In genomic region chr7:45679966-45680621, GRCm38 (mm10) we compare ENCODE assay signal across 11 mouse cellular contexts. TPM values are rescaled to one million over a fixed set of nuclear protein-coding genes. Genes with fewer than 3 reads are reported as not detected.
DNase-seq lines count a peak whose midpoint lies in the region; ATAC-seq and TF ChIP-seq lines count a peak whose summit lies in the region.
"Had no signal": no experiment of that assay in that cellular context is flagged by ENCODE, and none has a peak within 500 bp of the region (broad histone marks: within the 10 kb centered on the region; RNA-seq: fewer than 3 reads in every experiment).

No protein-coding gene starts in this region.

- no peak for DNase-seq in liver, embryonic 11.5 days (ENCODE audit: low spot score)
- peak; percentile 56 for DNase-seq in adrenal gland, postnatal 25 days
- DNase-seq in heart, postnatal 14 days: peak; percentile 57 to 60
- DNase-seq in lung, postnatal 36 days: peak; percentile 75
- no peak for DNase-seq in cerebellum, adult 11 months
- no peak for DNase-seq in spleen, adult 12 weeks (ENCODE audit: low spot score)
- DNase-seq in forebrain, postnatal 0 days: no peak

- H3K9me3 ChIP-seq in liver, embryonic 12.5 days (replicated peaks): no peaks in the 10 kb centered on the region
- no peaks in the 10 kb centered on the region for H3K9me3 ChIP-seq in liver, embryonic 11.5 days (ENCODE audit: control insufficient read depth, low read length)
- no peaks in the 10 kb centered on the region for H3K9me3 ChIP-seq in forebrain, postnatal 0 days (ENCODE audit: low read length)
- H3K9me3 ChIP-seq: liver, embryonic 15.5 days had no signal

- intact Hi-C loops in heart, postnatal 14 days (cut with DNase I): no loop called here

- no peak for TF ChIP-seq CTCF in forebrain, postnatal 0 days (IDR thresholded peaks at IDR 0.05; ENCODE audit: low read depth)

- 0 out of 2 replicates have a peak, but pooled peaks have one; percentile 24 for ATAC-seq in liver, embryonic 12.5 days
- ATAC-seq in liver, embryonic 11.5 days (replicated peaks; ENCODE audit: low FRiP score): no peak
- no peak for ATAC-seq in forebrain, postnatal 0 days
- ATAC-seq: inflammation-experienced regulatory T-cells, adult 6 months had no signal

- no peak overlapping the region for H3K4me2 ChIP-seq in liver, embryonic 12.5 days
- H3K4me2 ChIP-seq in liver, embryonic 11.5 days: no peak overlapping the region
- no peak overlapping the region for H3K4me2 ChIP-seq in forebrain, postnatal 0 days (ENCODE audit: low read depth)
- H3K4me2 ChIP-seq: liver, embryonic 15.5 days had no signal

- H3K36me3 ChIP-seq in liver, embryonic 12.5 days: no peaks in the 10 kb centered on the region
- H3K36me3 ChIP-seq in liver, embryonic 11.5 days (ENCODE audit: control insufficient read depth, insufficient read depth, low read length): no peaks in the 10 kb centered on the region
- no peaks in the 10 kb centered on the region; the same call in 1 of the 2 replicates for H3K36me3 ChIP-seq in forebrain, postnatal 0 days (ENCODE audit: insufficient read depth)
- H3K36me3 ChIP-seq: liver, embryonic 15.5 days had no signal

- H3K9ac ChIP-seq in liver, embryonic 12.5 days: no peak overlapping the region
- no peak overlapping the region for H3K9ac ChIP-seq in liver, embryonic 11.5 days (ENCODE audit: low read depth, low read length)
- no peak overlapping the region for H3K9ac ChIP-seq in forebrain, postnatal 0 days
- H3K9ac ChIP-seq: liver, embryonic 15.5 days had no signal

- no peak overlapping the region for H3K27ac ChIP-seq in liver, embryonic 12.5 days
- no peak overlapping the region for H3K27ac ChIP-seq in liver, embryonic 11.5 days (ENCODE audit: low read depth, low read length)
- no peak overlapping the region for H3K27ac ChIP-seq in forebrain, postnatal 0 days (ENCODE audit: low read depth, low read length)
- H3K27ac ChIP-seq: liver, embryonic 15.5 days had no signal

- H3K27me3 ChIP-seq in liver, embryonic 12.5 days (replicated peaks): peaks cover 13% of the 10 kb centered on the region
- no peaks in the 10 kb centered on the region for H3K27me3 ChIP-seq in liver, embryonic 11.5 days (replicated peaks; ENCODE audit: control insufficient read depth, insufficient read depth, low read length)
- H3K27me3 ChIP-seq in forebrain, postnatal 0 days (ENCODE audit: insufficient read depth, low read length): no peaks in the 10 kb centered on the region

- H3K4me1 ChIP-seq in liver, embryonic 12.5 days: peaks cover 20% of the 10 kb centered on the region
- peaks cover 7% of the 10 kb centered on the region; the same call in 1 of the 2 replicates for H3K4me1 ChIP-seq in liver, embryonic 11.5 days (replicated peaks; ENCODE audit: control insufficient read depth, insufficient read depth, low read length)
- H3K4me1 ChIP-seq in forebrain, postnatal 0 days (ENCODE audit: insufficient read depth): no peaks in the 10 kb centered on the region

- 55% methylated on average over 14 of the region's 14 CpGs for WGBS in liver, embryonic 12.5 days (ENCODE audit: insufficient replicate concordance)
- 72% methylated on average over 14 of the region's 14 CpGs for WGBS in liver, embryonic 11.5 days
- 66% methylated on average over 14 of the region's 14 CpGs for WGBS in forebrain, postnatal 0 days

- H3K4me3 ChIP-seq in liver, embryonic 12.5 days: no peak overlapping the region
- no peak overlapping the region for H3K4me3 ChIP-seq in liver, embryonic 11.5 days (ENCODE audit: low read depth, low read length)
- H3K4me3 ChIP-seq in forebrain, postnatal 0 days (ENCODE audit: low read depth, low read length): no peak overlapping the region
- H3K4me3 ChIP-seq: liver, embryonic 15.5 days had no signal

RNA-seq across cellular contexts. Expression of gene Ntn5, which starts 3.7 kb away (rescaled TPM):
- not detected in 2 replicates for polyA plus RNA-seq in liver, embryonic 12.5 days (2016; fragmentation: Nextera tagmentation; extraction: Ambion mirVana)
- polyA plus RNA-seq in liver, embryonic 11.5 days (2014; fragmentation: Nextera tagmentation; extraction: Ambion mirVana): 0.23 TPM in 1 of 2 replicates, not detected in the other
- not detected in 2 replicates for total RNA-seq in adrenal gland, postnatal 25 days (2021)
- total RNA-seq in heart, postnatal 14 days (2021): under 1 TPM; 0.12 to 0.24 TPM
- total RNA-seq in forebrain, postnatal 0 days (2014; rRNA removed): 0.23 and 0.33 TPM in 2 replicates
- 0.47 and 0.79 TPM in 2 replicates for polyA plus RNA-seq in forebrain, postnatal 0 days (2015; fragmentation: Nextera tagmentation; extraction: Ambion mirVana)
- polyA plus RNA-seq: inflammation-experienced regulatory T-cells, adult 6 months; liver, embryonic 15.5 days had no signal

RNA-seq across cellular contexts. Expression of gene Fut2, which starts 13.9 kb away (rescaled TPM):
- 0.05 TPM in 1 of 2 replicates, not detected in the other for polyA plus RNA-seq in liver, embryonic 12.5 days (2016; fragmentation: Nextera tagmentation; extraction: Ambion mirVana)
- 0.08 TPM in 1 of 2 replicates, not detected in the other for polyA plus RNA-seq in liver, embryonic 11.5 days (2014; fragmentation: Nextera tagmentation; extraction: Ambion mirVana)
- not detected in 2 replicates for total RNA-seq in adrenal gland, postnatal 25 days (2021)
- total RNA-seq in heart, postnatal 14 days (2021): under 1 TPM; 0.37 to 0.69 TPM
- 0.15 TPM in 1 of 2 replicates, not detected in the other for total RNA-seq in forebrain, postnatal 0 days (2014; rRNA removed)
- 0.06 and 0.13 TPM in 2 replicates for polyA plus RNA-seq in forebrain, postnatal 0 days (2015; fragmentation: Nextera tagmentation; extraction: Ambion mirVana)
- polyA plus RNA-seq: embryonic facial prominence, embryonic 11.5 days; inflammation-experienced regulatory T-cells, adult 6 months; liver, embryonic 15.5 days had no signal

RNA-seq across cellular contexts. Expression of gene Sec1, which starts 14.1 kb away (rescaled TPM):
- 0.11 and 0.18 TPM in 2 replicates for polyA plus RNA-seq in liver, embryonic 12.5 days (2016; fragmentation: Nextera tagmentation; extraction: Ambion mirVana)
- polyA plus RNA-seq in liver, embryonic 11.5 days (2014; fragmentation: Nextera tagmentation; extraction: Ambion mirVana): 0.30 and 0.33 TPM in 2 replicates
- 0.39 TPM in 1 of 2 replicates, not detected in the other for total RNA-seq in adrenal gland, postnatal 25 days (2021)
- total RNA-seq in heart, postnatal 14 days (2021): under 1 TPM in 1 of 2 experiments, not detected in 1; 0.12 TPM
- 0.52 and 0.62 TPM in 2 replicates for total RNA-seq in forebrain, postnatal 0 days (2014; rRNA removed)
- 0.18 and 0.34 TPM in 2 replicates for polyA plus RNA-seq in forebrain, postnatal 0 days (2015; fragmentation: Nextera tagmentation; extraction: Ambion mirVana)

RNA-seq across cellular contexts. Expression of gene Car11, which starts 19.5 kb away (rescaled TPM):
- polyA plus RNA-seq in liver, embryonic 12.5 days (2016; fragmentation: Nextera tagmentation; extraction: Ambion mirVana): 0.93 and 1.0 TPM in 2 replicates
- polyA plus RNA-seq in liver, embryonic 11.5 days (2014; fragmentation: Nextera tagmentation; extraction: Ambion mirVana): 1.0 and 1.2 TPM in 2 replicates
- 15.7 and 15.8 TPM in 2 replicates for total RNA-seq in adrenal gland, postnatal 25 days (2021)
- total RNA-seq in heart, postnatal 14 days (2021): 1 to 10 TPM; 4.3 to 6.6 TPM
- total RNA-seq in forebrain, postnatal 0 days (2014; rRNA removed): 104 and 122 TPM in 2 replicates
- 92.1 and 102 TPM in 2 replicates for polyA plus RNA-seq in forebrain, postnatal 0 days (2015; fragmentation: Nextera tagmentation; extraction: Ambion mirVana)

RNA-seq across cellular contexts. Expression of gene Dbp, which starts 24.8 kb away (rescaled TPM):
- 1.1 and 1.8 TPM in 2 replicates for polyA plus RNA-seq in liver, embryonic 12.5 days (2016; fragmentation: Nextera tagmentation; extraction: Ambion mirVana)
- polyA plus RNA-seq in liver, embryonic 11.5 days (2014; fragmentation: Nextera tagmentation; extraction: Ambion mirVana): 1.8 and 1.9 TPM in 2 replicates
- total RNA-seq in adrenal gland, postnatal 25 days (2021): 282 and 444 TPM in 2 replicates
- total RNA-seq in heart, postnatal 14 days (2021): 10 to 100 TPM; 24.7 to 27.1 TPM
- total RNA-seq in forebrain, postnatal 0 days (2014; rRNA removed): 9.0 and 11.7 TPM in 2 replicates
- 6.4 and 6.6 TPM in 2 replicates for polyA plus RNA-seq in forebrain, postnatal 0 days (2015; fragmentation: Nextera tagmentation; extraction: Ambion mirVana)

Comparison
In these comparisons a context has a peak if more than half of its experiments do, and no peak if none do; other contexts are left out.
1. DNase-seq: peak in adrenal gland, postnatal 25 days (single experiment), heart, postnatal 14 days (2 of 2) and lung, postnatal 36 days (single experiment); none in liver, embryonic 11.5 days (single experiment), cerebellum, adult 11 months (single experiment), spleen, adult 12 weeks (single experiment) and forebrain, postnatal 0 days (single experiment).